Mouse (Mus musculus) spleen, adult 2 months (tissue): ENCODE data around the gene Sdhb.

Experiments
- CTCF ChIP-seq: fragments of 200-500 bp; IDR thresholded peaks from 2 replicates; pipeline ENCODE4 v1.5.1; 2011; ENCODE audit warnings: mild to moderate bottlenecking, inconsistent platforms; ENCODE audit not compliant: insufficient read depth, insufficient read length, insufficient replicate concordance; ENCODE audit errors: extremely low read depth
- POLR2A ChIP-seq: fragments of 200-500 bp; IDR thresholded peaks from 2 replicates; pipeline ENCODE4 v1.6.1; 2011; ENCODE audit warnings: low read depth, low read length, inconsistent platforms

- TF ChIP-seq CTCF (no peak), POLR2A (no peak; the same call in 1 of the 2 replicates)
Observed at GRCm38 (mm10) chr4:140944961-140945442, 16.0 kb upstream of the Sdhb start.
